Mouse (Mus musculus): ENCODE measurements around the gene Tmem259. TPM values are rescaled to one million over a fixed set of nuclear protein-coding genes. Genes with fewer than 3 reads are reported as not detected.

Tmem259 gene
- 35.7 and 51.7 TPM in 2 replicates for total RNA-seq (2014; rRNA removed)
- polyA plus RNA-seq (2012; rRNA removed), result 223 and 259 TPM in 2 replicates

- Histone ChIP-seq H3K27me3 (ENCODE audit: control insufficient read depth, insufficient read depth, low read length) (0 out of 2 replicates have a peak, but pooled peaks cover 2% of the 10 kb centered on the region), H3K36me3 (ENCODE audit: control insufficient read depth, insufficient read depth, low read length) (no peaks in the 10 kb centered on the region; the same call in 1 of the 2 replicates), H3K79me2 (ENCODE audit: control insufficient read depth, insufficient read depth, low read length) (peaks cover 24% of the 10 kb centered on the region; the same call in 1 of the 2 replicates), H3K4me1 (ENCODE audit: control insufficient read depth, insufficient read depth, low read length) (peaks cover 21% of the 10 kb centered on the region), H3K4me3 (ENCODE audit: insufficient read depth, low read depth, low read length) (peak within 1 kb of the TSS; percentile 90), H3K9ac (ENCODE audit: low read depth, low read length) (peak within 1 kb of the TSS; percentile 85), H3K27ac (replicated peaks; ENCODE audit: insufficient read depth, low read depth, low read length) (peak within 1 kb of the TSS; percentile 88)
- DNase-seq (ENCODE audit: extremely low read depth, low read depth, low spot score), result peak; percentile 78
- TF ChIP-seq CTCF (IDR thresholded peaks at IDR 0.05; ENCODE audit: low read depth, low read length) (peak; percentile 15; the same call in 1 of the 2 replicates), POLR2A (IDR thresholded peaks at IDR 0.05; ENCODE audit: extremely low read depth, insufficient read depth, low read length) (no peak)
- under 1% methylated on average over 47 of the region's 49 CpGs for WGBS
These were observed at the start of gene Tmem259 for GRCm38 (mm10) chr10:79984195-79984816. TSS of gene Tmem259 (minus strand) at chr10:79984330.

GRCm38 (mm10) chr10:80032799-80033480, 48.8 kb upstream of the Tmem259 start:
- Histone ChIP-seq H3K36me3 (ENCODE audit: control insufficient read depth, insufficient read depth, low read length) (peaks cover 3% of the 10 kb centered on the region; the same call in 1 of the 2 replicates), H3K9ac (ENCODE audit: low read depth, low read length) (no peak overlapping the region), H3K79me2 (ENCODE audit: control insufficient read depth, insufficient read depth, low read length) (no peaks in the 10 kb centered on the region), H3K27me3 (ENCODE audit: control insufficient read depth, insufficient read depth, low read length) (no peaks in the 10 kb centered on the region), H3K4me3 (ENCODE audit: insufficient read depth, low read depth, low read length) (no peak overlapping the region), H3K27ac (replicated peaks; ENCODE audit: insufficient read depth, low read depth, low read length) (peak overlapping the region; percentile 30), H3K4me1 (ENCODE audit: control insufficient read depth, insufficient read depth, low read length) (peaks cover 7% of the 10 kb centered on the region; the same call in 1 of the 2 replicates)
- DNase-seq (ENCODE audit: extremely low read depth, low read depth, low spot score), result peak; percentile 33
- TF ChIP-seq CTCF (IDR thresholded peaks at IDR 0.05; ENCODE audit: low read depth, low read length) (no peak), POLR2A (IDR thresholded peaks at IDR 0.05; ENCODE audit: extremely low read depth, insufficient read depth, low read length) (no peak)
- WGBS, result 5% methylated on average over 5 of the region's 5 CpGs

GRCm38 (mm10) chr10:80030736-80031135, 46.6 kb upstream of the Tmem259 start:
- Histone ChIP-seq H3K36me3 (ENCODE audit: control insufficient read depth, insufficient read depth, low read length) (peaks cover under 1% of the 10 kb centered on the region; the same call in 1 of the 2 replicates), H3K27ac (replicated peaks; ENCODE audit: insufficient read depth, low read depth, low read length) (no peak overlapping the region), H3K27me3 (ENCODE audit: control insufficient read depth, insufficient read depth, low read length) (no peaks in the 10 kb centered on the region), H3K4me3 (ENCODE audit: insufficient read depth, low read depth, low read length) (no peak overlapping the region), H3K4me1 (ENCODE audit: control insufficient read depth, insufficient read depth, low read length) (peaks cover 7% of the 10 kb centered on the region; the same call in 1 of the 2 replicates), H3K79me2 (ENCODE audit: control insufficient read depth, insufficient read depth, low read length) (no peaks in the 10 kb centered on the region), H3K9ac (ENCODE audit: low read depth, low read length) (no peak overlapping the region)
- TF ChIP-seq POLR2A (IDR thresholded peaks at IDR 0.05; ENCODE audit: extremely low read depth, insufficient read depth, low read length), result no peak
- TF ChIP-seq CTCF (IDR thresholded peaks at IDR 0.05; ENCODE audit: low read depth, low read length), result no peak
- DNase-seq (ENCODE audit: extremely low read depth, low read depth, low spot score), result no peak
- WGBS, result 90% methylated on average over 17 of the region's 17 CpGs

DNA sequence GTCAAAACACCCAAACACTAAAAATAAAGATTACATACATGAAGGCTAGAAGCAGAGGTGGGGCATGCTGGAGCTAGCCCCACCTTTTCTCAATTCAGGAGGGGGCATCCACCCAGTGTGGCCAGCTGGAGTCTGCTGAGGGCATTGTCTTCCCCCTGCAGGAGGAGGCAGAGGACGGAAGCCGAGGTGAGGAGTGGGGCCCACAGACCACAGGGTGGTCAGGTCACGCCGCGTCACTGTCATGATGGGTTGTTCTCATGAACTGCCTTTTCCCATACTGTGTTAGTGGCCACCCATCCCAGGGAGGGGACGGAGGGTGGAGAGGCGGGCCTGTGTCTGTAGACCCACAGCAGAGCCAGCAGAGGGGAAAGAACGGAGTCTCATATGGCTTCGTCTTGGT, 46.1 kb upstream of the Tmem259 start:
- no peak overlapping the region for H3K4me3 ChIP-seq (ENCODE audit: insufficient read depth, low read depth, low read length)
- H3K27me3 ChIP-seq (ENCODE audit: control insufficient read depth, insufficient read depth, low read length), result no peaks in the 10 kb centered on the region
- no peak overlapping the region for H3K27ac ChIP-seq (replicated peaks; ENCODE audit: insufficient read depth, low read depth, low read length)
- no peak overlapping the region for H3K9ac ChIP-seq (ENCODE audit: low read depth, low read length)
- H3K4me1 ChIP-seq (ENCODE audit: control insufficient read depth, insufficient read depth, low read length), result peaks cover 7% of the 10 kb centered on the region; the same call in 1 of the 2 replicates
- no peaks in the 10 kb centered on the region for H3K36me3 ChIP-seq (ENCODE audit: control insufficient read depth, insufficient read depth, low read length)
- TF ChIP-seq CTCF (IDR thresholded peaks at IDR 0.05; ENCODE audit: low read depth, low read length) (no peak), POLR2A (IDR thresholded peaks at IDR 0.05; ENCODE audit: extremely low read depth, insufficient read depth, low read length) (no peak)
- DNase-seq (ENCODE audit: extremely low read depth, low read depth, low spot score), result no peak
- no peaks in the 10 kb centered on the region for H3K79me2 ChIP-seq (ENCODE audit: control insufficient read depth, insufficient read depth, low read length)
- 89% methylated on average over 9 of the region's 9 CpGs for WGBS

- TF ChIP-seq CTCF (IDR thresholded peaks at IDR 0.05; ENCODE audit: low read depth, low read length) (no peak), POLR2A (IDR thresholded peaks at IDR 0.05; ENCODE audit: extremely low read depth, insufficient read depth, low read length) (no peak)
- WGBS, result 95% methylated on average over 13 of the region's 13 CpGs
- H3K4me1 ChIP-seq (ENCODE audit: control insufficient read depth, insufficient read depth, low read length), result peaks cover 5% of the 10 kb centered on the region; the same call in 1 of the 2 replicates
- no peak overlapping the region for H3K4me3 ChIP-seq (ENCODE audit: insufficient read depth, low read depth, low read length)
- H3K9ac ChIP-seq (ENCODE audit: low read depth, low read length), result no peak overlapping the region
- no peaks in the 10 kb centered on the region for H3K79me2 ChIP-seq (ENCODE audit: control insufficient read depth, insufficient read depth, low read length)
- H3K36me3 ChIP-seq (ENCODE audit: control insufficient read depth, insufficient read depth, low read length), result no peaks in the 10 kb centered on the region
- no peak overlapping the region for H3K27ac ChIP-seq (replicated peaks; ENCODE audit: insufficient read depth, low read depth, low read length)
- no peaks in the 10 kb centered on the region for H3K27me3 ChIP-seq (ENCODE audit: control insufficient read depth, insufficient read depth, low read length)
- DNase-seq (ENCODE audit: extremely low read depth, low read depth, low spot score), result no peak
These were observed 44.4 kb upstream of the Tmem259 start for GRCm38 (mm10) chr10:80028521-80028846.
